Mouse (Mus musculus) bone marrow, adult 2 months (tissue): ENCODE measurements around the gene Snx9. TPM values are rescaled to one million over a fixed set of nuclear protein-coding genes. Genes with fewer than 3 reads are reported as not detected.

Source experiments
- H3K27ac ChIP-seq: fragments of 200-500 bp; 2 replicates; pipeline ENCODE4 v1.5.1; 2012; ENCODE audit warnings: low read depth, mild to moderate bottlenecking, control low read depth, inconsistent platforms, low read length; ENCODE audit not compliant: control insufficient read depth, poor library complexity, insufficient read depth
- H3K4me1 ChIP-seq: fragments of 200-500 bp; 2 replicates; pipeline ENCODE4 v1.6.1; 2011; ENCODE audit warnings: low read length; ENCODE audit not compliant: control insufficient read depth, insufficient read depth
- H3K4me3 ChIP-seq: fragments of 200-500 bp; replicated peaks from 2 replicates; pipeline ENCODE3; 2011; ENCODE audit warnings: mild to moderate bottlenecking, low read depth, low read length, control low read depth; ENCODE audit not compliant: control insufficient read depth
- CTCF ChIP-seq: fragments of 200-500 bp; IDR thresholded peaks from 2 replicates; pipeline ENCODE4 v1.5.1; 2011; ENCODE audit warnings: low read length, control low read depth; ENCODE audit not compliant: control insufficient read depth, insufficient read depth
- POLR2A ChIP-seq: fragments of 200-500 bp; IDR thresholded peaks from 2 replicates; pipeline ENCODE4 v1.6.1; 2011; ENCODE audit warnings: low read depth, mild to moderate bottlenecking, control low read depth, low read length, borderline replicate concordance; ENCODE audit not compliant: control insufficient read depth
- WGBS: fragments of 180-500 bp; shearing (Covaris S2); methylation state at CpG from one replicate; pipeline ENCODE4 v1.1.7; 2018; 5-methylcytosine and 5-hydroxymethylcytosine counted together
- polyA plus RNA-seq: library from polyadenylated mRNA; stranded (reverse); fragments of >200 nt; gene quantifications from 2 replicates; pipeline ENCODE4 v1.2.4, GENCODE M21; 2011; ENCODE audit warnings: low replicate concordance; ENCODE audit not compliant: missing spikeins, insufficient read depth, insufficient read length

Snx9 gene
- polyA plus RNA-seq, 1 experiment = 16.6 TPM

DNA sequence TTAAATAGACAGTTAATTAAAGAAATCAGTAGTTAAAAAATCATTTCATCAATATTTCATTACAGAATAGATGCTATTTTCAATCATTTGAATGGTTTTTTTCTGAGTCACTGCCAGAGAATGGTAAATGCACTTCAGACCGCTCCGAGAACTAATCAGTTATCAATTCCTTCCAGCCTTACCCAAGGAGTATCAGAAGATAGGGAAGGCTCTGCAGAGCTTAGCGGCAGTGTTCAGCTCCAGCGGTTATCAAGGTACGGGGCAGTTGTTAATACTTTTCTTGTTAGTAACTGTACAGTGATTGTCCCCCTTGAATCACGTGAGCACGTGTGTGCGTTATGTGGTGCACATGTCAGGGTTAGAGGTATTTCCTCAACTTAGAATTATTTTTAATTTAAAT, 80.8 kb downstream of the Snx9 start:
- no peak overlapping the region for H3K4me3 ChIP-seq
- no peaks in the 10 kb centered on the region for H3K4me1 ChIP-seq
- no peak overlapping the region for H3K27ac ChIP-seq
- WGBS = 85% methylated on average over 8 of the region's 8 CpGs
- TF ChIP-seq POLR2A (no peak), CTCF (no peak)

DNA sequence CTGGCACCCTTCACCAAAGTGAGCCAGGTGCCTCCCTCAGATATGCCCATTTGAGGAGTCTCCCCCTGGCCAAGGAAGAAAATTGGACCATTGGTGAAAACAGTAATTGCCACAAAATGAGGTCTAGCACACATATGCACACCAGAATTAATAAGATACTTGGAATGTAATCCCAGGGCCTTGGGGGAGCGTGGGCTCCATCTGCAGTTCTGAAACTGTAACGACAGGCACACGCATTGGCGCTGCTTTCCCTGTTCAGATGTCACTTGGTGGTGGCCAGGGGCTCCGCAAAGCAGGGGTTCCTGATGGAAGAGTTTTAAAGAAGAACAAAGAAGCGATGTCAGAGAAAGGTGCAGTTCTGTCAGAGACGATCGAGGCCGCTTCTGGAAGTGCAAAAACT, 82.2 kb downstream of the Snx9 start:
- TF ChIP-seq CTCF = peak; percentile 52
- no peak for TF ChIP-seq POLR2A
- no peaks in the 10 kb centered on the region for H3K4me1 ChIP-seq
- H3K27ac ChIP-seq = no peak overlapping the region
- no peak overlapping the region for H3K4me3 ChIP-seq
- 80% methylated on average over 9 of the region's 9 CpGs for WGBS

DNA sequence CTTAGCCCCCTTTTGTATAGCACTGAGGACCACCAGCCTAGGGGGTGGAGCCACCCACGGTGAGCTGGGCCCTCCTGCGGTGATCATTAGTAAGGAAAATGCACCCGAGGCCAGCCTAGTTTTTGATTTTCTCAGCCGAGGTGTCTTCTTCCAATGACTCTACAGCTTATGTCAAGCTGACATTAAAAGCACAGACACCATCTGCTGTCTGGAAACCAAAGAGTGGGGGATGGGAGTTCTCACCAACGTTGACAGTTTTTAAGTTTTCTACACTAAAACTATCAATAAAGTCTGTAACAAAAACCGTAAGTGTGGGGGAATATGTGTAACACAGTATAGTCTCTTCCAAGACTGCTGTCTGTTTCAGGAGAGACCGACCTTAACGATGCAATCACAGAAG, 83.1 kb downstream of the Snx9 start:
- Histone ChIP-seq H3K4me1 (no peaks in the 10 kb centered on the region; the same call in 1 of the 2 replicates), H3K4me3 (no peak overlapping the region), H3K27ac (no peak overlapping the region)
- TF ChIP-seq POLR2A (no peak), CTCF (no peak)
- 78% methylated on average over 8 of the region's 8 CpGs for WGBS

DNA sequence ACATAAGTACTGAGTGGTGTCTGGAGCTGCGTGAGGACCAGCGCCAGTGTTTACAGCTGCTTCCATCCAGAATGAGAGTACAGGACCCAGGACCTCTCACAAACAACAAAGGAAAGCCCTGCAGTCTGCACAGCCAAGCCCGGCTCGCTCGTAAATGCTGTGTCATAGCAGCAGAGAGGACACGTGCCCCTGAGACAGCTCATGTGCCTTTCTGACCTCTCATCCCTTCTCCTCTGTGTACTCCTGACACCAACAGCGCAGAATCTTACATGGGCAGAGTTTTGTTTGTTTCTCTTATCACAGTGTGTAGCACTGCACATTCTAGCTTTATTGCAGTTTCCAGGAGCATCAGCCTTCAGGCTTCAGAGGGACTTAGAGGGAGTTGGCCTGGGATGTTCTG, 85.6 kb downstream of the Snx9 start:
- H3K4me1 ChIP-seq = peaks cover 4% of the 10 kb centered on the region; the same call in 1 of the 2 replicates
- H3K27ac ChIP-seq = no peak overlapping the region
- 43% methylated on average over 7 of the region's 7 CpGs for WGBS
- no peak overlapping the region for H3K4me3 ChIP-seq
- TF ChIP-seq CTCF = no peak
- TF ChIP-seq POLR2A = no peak

DNA sequence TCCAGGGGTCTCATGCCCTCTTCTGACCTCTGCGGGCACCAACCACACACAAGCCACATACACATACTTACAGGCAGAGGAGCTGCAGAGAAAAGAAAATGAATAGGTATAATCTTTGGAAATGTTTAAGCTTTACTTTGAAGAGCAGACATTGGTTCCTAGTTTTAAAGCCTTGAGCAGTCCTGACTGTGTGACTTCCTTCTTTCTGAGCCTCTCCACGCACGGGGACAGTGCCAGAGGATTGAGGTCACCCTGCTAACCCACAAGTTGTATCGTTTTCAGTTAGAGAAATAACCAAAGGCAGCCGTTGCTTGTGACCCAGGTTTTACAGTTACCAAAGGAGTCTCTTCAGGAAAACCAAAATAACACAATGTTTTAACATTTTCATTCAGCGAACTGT, 87.9 kb downstream of the Snx9 start:
- Histone ChIP-seq H3K4me3 (no peak overlapping the region), H3K27ac (peak overlapping the region; percentile 39), H3K4me1 (peaks cover 4% of the 10 kb centered on the region; the same call in 1 of the 2 replicates)
- TF ChIP-seq POLR2A = no peak
- no peak for TF ChIP-seq CTCF
- 11% methylated on average over 6 of the region's 6 CpGs for WGBS

DNA sequence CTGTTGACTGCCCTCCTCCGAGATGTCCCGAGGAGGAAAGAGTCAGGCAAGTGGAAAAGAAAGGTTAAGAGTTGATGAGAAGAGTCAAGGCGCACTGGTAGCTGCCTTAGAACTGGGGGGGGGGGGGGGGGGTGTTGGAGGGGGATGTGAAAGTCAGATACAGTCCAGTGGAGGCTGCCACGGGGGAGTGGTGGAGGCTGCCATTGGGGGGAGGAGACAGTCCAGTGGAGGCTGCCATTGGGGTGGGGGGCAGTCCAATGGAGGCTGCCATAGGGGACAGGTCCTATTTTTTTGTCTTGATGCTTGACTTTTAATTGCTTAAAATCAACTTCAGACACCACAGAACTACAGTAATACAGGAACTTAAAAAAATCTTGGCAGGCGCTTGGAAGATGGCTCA, 91.0 kb downstream of the Snx9 start:
- H3K27ac ChIP-seq = no peak overlapping the region
- WGBS = 69% methylated on average over 5 of the region's 5 CpGs
- H3K4me3 ChIP-seq = no peak overlapping the region
- H3K4me1 ChIP-seq = peaks cover 5% of the 10 kb centered on the region
- TF ChIP-seq POLR2A (no peak), CTCF (no peak)

DNA sequence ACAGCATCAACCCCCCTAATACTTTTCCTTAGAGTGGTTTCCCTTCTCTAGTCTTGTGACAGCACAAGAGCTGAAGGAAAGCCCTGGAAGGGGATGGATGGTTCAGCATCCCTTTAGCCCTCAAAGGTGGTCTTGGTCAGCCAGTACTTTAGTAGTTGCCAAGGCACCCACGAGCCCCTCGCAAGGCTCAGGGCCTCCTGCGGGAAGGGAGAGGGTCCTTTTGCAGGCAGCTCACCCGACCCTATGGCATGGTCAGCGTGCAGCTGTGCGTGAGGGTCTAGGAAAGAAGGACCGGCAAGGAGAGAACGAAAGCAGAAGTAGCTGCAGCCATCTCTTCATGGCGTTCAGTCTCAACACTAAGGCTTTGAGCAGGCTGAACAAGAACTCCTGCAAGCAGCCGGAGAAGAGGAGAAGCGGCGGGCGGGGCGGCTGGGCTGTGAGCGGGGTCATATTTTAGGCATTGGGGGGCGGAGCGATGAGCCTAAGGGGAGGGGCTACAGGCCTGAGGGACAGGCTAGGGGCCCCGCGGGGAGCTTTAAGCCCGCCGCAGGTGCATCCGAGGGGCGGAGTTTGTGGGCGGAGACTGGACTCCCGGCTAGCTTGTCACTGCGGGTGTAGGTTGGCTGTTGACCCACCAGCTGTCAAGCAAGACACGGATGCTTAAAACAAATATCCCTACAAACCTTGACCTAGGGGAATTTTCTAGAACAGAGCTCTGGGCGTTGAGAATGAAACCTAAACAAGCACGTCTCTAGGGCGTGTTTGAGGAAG, 93.6 kb downstream of the Snx9 start:
- H3K27ac ChIP-seq = peak overlapping the region; percentile 77
- under 1% methylated on average over 30 of the region's 30 CpGs for WGBS
- peak overlapping the region; percentile 67 for H3K4me3 ChIP-seq
- TF ChIP-seq CTCF = no peak
- TF ChIP-seq POLR2A = peak; percentile 38; the same call in 1 of the 2 replicates
- peaks cover 3% of the 10 kb centered on the region for H3K4me1 ChIP-seq

DNA sequence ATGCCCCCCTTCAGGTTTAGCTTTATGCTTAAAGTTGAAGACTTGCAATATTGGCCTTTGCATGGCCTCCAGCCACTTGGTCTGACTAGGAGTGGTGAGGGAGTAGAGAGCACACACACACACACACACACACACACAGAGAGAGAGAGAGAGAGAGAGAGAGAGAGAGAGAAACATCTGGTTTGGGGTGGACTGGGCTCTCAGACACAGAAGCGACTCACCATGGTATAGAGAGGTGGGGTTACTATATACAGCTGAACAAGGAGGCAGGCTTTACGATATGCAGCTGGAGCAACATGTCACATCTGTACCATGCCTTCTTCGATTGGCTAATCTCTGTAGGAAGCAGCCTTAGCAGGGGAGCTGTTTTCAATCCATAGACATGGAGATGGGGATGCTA, 94.6 kb downstream of the Snx9 start:
- no peak for TF ChIP-seq CTCF
- no peak for TF ChIP-seq POLR2A
- Histone ChIP-seq H3K4me1 (peaks cover 3% of the 10 kb centered on the region), H3K4me3 (no peak overlapping the region), H3K27ac (peak overlapping the region; percentile 77; the same call in 1 of the 2 replicates)
- 17% methylated on average over 3 of the region's 3 CpGs for WGBS

DNA sequence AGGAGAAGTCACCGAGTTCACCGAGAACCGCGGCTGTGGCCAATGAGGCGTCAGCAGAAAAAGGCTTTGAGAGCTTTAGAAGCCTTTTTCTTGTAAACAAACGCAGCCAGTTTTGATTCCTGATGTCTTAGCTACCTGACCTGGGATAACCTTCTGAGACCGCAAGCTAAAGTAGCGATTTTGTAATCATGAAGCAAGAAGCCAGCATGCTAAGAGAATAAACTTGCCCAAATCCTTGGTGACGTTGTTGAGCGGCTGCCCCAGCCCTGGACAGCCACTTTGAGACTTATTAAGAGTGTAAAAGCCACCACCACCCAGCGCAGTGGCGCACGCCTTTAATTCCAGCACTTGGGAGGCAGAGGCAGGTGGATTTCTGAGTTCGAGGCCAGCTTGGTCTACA, 95.1 kb downstream of the Snx9 start:
- H3K4me3 ChIP-seq = no peak overlapping the region
- H3K4me1 ChIP-seq = peaks cover 3% of the 10 kb centered on the region
- 41% methylated on average over 14 of the region's 14 CpGs for WGBS
- H3K27ac ChIP-seq = peak overlapping the region; percentile 51
- TF ChIP-seq POLR2A (no peak), CTCF (no peak)
